Mouse (Mus musculus) skeletal muscle tissue, adult 2 months (tissue): ENCODE data around the gene Zdhhc14.

Experiments used
- DNase-seq: peaks from one replicate; pipeline ENCODE4 v3.0.0-alpha.2; 2012; ENCODE audit warnings: low read depth, low spot score

Gene Zdhhc14

GRCm38 (mm10) chr17:5554573-5554972, 62.2 kb downstream of the Zdhhc14 start:
- DNase-seq: no peak

GRCm38 (mm10) chr17:5556568-5556967, 64.2 kb downstream of the Zdhhc14 start:
- DNase-seq: no peak

GRCm38 (mm10) chr17:5560212-5560611, 67.9 kb downstream of the Zdhhc14 start:
- no peak for DNase-seq

DNA sequence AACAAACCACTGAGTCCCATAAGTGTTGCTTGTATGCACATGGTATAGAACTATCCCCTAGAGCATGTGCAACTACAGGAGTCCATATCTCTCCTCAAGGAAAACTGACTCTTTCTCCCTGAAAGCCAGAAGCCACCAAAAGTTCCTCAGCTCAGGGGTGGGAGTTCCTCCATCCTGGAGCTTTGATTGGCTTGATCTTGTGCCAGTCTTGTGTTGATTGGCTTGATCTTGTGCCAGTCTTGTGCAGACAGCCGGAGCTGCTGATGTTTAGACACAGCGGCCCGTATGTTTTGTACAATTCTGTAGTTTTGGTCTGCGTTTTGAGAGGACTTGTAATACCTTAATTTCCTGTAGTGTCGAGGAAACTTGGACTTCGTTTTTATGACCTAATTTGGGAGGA, 70.8 kb downstream of the Zdhhc14 start:
- no peak for DNase-seq

DNA sequence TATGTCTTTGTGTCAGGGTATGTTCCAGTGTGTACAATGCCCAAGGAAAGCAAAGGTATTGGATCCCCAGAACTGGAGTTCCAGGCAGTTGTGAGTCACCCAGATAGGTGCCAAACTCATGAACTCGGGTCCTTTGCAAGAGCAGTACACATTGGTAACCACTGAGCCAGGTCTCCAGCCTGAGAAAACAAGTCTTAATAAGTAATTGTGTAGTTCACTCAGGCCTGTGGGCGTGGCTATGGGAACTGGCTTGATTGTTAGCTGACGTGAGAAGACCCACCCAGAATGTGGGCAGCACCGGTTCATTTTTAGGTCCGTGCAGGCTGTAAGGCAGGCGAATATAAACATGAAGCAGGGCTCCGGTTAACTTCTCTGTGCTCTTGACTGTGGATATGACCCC, 73.6 kb downstream of the Zdhhc14 start:
- DNase-seq: no peak

- DNase-seq: no peak
Measured at GRCm38 (mm10) chr17:5567943-5568342, 75.6 kb downstream of the Zdhhc14 start.

DNA sequence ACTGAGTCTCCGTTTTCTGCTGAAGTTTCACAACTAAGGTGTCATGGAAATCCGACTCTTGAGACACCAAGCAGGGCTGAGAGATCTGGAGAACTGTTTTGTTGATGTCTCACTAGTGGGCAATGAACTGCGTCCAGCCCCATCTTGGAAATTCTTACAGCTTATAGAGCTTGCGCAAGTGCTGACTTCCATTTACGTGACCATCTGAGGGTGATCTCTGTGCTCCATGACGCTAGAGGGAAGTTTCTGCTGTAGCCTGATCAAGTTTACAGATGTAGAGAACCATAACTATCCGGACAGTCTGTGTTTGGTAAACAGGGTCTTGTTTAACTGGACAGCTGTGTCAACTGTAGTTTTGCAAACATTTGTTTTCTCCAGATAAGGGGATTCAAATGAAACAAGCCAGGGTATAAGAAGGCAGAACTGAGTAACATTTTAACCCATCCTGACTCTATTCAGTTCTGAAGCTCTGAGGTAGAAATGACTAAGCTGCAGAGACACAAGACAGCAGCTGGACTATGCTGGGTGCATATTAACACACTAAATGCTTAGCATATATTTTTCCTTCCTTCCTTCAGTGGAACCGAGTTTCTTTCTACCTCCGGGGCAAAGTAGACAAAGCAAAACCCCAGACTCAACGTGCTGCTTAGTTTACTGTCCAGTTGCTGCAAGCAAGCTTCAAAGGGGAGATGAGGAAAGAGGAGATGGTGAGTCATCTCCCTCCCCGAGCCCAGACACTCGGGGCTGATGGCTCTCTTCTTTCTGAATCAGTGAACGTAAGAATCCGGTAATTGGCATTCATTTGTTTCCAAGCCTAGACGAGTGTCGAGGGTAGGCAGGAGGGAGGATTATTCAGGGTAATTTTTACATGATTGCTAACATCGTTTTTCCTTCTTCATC, 77.0 kb downstream of the Zdhhc14 start:
- DNase-seq: no peak

- no peak for DNase-seq
Measured at GRCm38 (mm10) chr17:5572096-5572730, 79.9 kb downstream of the Zdhhc14 start.

DNA sequence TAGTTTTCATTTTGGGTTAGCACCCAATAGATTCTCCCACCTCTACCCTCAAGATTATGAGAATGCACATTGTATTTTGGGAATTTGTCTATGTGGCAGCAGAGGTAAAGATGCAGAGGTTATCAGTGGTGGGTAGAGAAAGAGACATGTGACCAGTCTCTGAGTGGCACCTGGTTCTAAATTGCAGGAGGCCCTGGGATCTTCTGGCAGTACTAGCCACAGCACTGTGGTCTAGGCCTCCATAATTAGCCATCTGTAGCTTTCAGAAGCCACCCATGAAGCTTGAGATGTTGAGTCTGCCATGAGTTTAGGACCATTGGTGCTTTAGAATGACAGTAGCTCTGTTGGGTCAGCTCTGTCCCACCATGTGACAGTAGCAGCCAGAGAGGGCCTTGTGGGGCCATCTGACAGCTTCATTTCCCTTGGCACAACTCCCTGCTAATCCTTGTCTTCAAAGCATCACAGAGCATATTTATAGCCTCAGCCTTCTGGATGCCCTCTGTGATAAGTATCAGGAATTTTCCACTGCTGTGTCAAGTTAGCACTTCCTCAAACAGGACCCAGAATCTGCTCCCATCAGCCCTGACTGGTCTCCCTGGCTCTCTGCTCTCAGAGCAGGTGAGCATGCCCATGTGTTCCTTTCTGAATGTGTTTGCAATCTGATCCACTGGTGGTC, 80.5 kb downstream of the Zdhhc14 start:
- DNase-seq: peak; percentile 77

GRCm38 (mm10) chr17:5574672-5575071, 82.3 kb downstream of the Zdhhc14 start:
- DNase-seq: peak; percentile 25

DNA sequence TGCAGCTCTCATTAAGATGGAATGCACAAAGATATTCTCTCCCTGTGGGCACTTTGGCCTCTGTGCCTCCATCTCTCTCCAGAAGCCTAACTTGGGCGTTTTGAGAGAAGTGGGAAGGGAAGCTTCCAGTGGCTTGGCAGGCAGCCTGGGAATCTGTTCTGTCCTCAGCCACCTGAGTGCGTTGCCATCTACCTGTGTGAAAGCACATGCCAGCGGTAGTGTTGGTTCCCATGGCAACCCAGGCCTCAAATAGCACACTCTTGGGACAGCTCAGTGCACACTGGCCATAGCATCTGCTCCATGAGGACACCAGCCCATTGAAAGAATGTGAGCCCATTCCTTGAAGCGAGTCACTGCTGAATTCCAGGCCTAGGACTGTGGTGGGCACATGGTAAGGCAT, 83.2 kb downstream of the Zdhhc14 start:
- no peak for DNase-seq

DNA sequence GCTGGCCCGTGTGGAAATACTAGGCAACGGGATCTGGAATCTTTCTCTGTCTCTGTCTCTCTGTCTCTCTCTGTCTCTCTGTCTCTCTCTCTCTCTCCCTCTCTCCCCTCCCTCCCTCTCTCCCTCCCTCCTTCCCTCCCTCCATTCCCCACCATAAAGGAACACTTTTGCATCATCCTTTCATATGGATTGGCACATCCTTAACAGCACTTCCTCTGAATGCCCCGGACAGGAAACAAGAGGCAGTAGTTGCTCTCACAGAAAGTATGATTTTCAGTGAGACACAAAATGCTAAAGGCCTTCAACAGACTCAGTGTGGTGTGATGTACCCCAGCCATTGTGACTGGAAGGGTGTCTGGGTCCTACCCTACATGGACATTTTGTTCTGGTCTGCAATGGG, 89.9 kb downstream of the Zdhhc14 start:
- DNase-seq: no peak

DNA sequence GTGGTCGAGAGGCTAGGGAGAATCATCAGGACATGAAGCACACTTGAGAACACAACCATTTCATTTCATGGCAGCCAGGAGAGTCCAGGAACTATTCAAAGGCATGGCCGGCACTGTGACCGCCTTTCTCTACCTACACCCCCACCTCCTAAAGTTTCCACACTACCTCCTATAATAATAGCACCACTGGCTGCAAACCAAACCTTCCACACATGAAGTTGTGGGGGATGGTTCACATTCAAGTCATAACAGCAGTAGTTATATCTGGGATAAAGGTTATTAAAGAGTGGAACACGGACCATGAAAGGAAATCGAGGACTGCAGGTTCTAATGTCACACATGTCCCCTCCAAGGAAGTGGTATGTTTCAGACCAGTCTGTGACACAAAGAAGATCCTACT, 90.6 kb downstream of the Zdhhc14 start:
- no peak for DNase-seq

- no peak for DNase-seq
Measured at GRCm38 (mm10) chr17:5583472-5584145, 91.3 kb downstream of the Zdhhc14 start.

DNA sequence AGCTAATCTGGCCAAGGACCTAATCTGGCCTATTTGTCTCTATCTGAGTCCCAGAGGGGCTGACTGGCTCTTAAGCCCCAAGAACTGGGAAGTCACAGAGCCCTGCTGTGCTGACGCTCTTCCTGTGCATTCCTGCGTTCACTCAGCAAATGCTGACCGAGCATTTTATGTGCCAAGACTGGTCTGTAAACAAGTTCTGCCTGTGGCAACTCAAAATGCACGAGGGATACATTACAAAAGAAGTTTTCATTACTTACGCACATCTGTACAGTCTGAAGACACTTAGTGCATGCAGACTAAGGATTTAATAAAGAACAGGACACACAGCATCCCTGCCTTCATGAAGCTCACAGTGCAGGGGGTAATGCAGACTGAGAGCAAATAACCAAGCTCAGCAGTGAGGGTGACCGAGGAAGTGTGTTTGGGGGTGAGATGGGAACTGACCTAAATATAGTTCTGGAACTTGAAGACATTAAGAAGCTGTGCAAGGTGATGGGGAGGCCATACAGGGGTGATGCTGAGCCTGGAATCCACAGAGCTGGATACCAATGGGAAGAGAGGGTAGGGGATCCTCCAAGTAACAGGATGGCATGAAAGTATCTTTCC, 99.3 kb downstream of the Zdhhc14 start:
- DNase-seq: peak; percentile 60

GRCm38 (mm10) chr17:5593071-5593470, 100.7 kb downstream of the Zdhhc14 start:
- no peak for DNase-seq

DNA sequence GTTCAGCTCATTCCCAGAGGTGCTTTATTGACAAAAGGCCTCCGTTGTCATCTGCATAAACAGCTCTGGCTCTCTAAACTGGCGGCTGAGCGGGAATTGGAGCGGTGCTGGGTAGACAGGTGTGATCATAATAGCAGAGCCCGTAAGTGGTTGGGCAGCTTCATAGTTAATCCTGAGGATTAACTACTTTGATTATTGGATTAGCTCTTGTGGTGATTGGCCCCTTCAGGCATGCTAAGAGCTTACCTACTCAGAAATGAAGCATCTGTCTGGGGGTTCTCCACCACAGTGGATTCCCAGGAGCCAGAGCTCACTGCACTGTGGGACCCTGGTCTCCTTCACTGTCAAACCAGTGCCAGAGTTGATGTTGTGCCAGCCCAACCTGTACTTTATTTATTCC, 102.7 kb downstream of the Zdhhc14 start:
- no peak for DNase-seq

DNA sequence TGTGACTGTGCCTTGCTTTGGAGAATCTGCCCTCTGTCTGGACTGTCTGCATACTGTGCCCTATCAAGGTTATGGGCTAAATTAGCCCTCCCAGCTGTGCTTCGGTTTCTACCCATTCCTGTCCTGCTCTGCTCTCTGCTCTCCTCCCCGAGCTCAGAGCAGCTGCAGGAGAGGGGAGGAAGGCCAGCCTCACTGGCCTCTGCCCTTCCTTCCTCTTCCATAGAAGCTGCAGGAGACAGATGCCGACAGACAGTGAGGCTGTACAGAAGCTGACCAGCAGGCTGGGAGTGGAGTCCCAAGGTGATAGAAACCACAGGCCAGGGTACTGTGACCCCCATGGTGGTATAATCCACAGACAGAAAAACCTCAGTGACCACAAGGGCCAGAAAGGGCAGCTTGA, 104.1 kb downstream of the Zdhhc14 start:
- DNase-seq: no peak

DNA sequence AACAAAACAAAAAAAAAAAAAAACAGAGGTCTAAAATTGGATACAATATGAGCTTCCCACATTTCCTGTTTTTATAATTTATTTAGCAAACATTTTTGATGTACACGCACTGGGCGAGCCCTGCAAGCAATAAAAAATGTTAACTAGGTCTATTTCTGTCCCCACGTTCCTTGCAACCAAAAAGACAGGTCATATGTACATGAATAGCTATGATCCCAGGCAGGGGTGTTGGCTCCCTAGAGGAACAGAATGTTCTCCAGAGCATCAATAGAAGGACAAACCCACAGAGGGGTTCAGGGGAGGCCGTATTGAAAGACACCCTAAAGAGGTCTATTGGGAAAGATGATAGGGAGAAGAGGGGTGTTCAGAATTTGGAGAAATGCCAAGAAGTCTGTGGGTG, 106.6 kb downstream of the Zdhhc14 start:
- no peak for DNase-seq

- DNase-seq: no peak
Measured at GRCm38 (mm10) chr17:5600505-5601027, 108.2 kb downstream of the Zdhhc14 start.

- no peak for DNase-seq
Measured at GRCm38 (mm10) chr17:5601953-5602352, 109.6 kb downstream of the Zdhhc14 start.
